Mouse (Mus musculus) bone marrow, adult 2 months (tissue): Measurements from ENCODE around the gene Sh2b3. TPM values are rescaled to one million over a fixed set of nuclear protein-coding genes. Genes with fewer than 3 reads are reported as not detected.

Source experiments
- H3K27ac ChIP-seq: fragments of 200-500 bp; 2 replicates; pipeline ENCODE4 v1.5.1; 2012; ENCODE audit warnings: low read depth, mild to moderate bottlenecking, control low read depth, inconsistent platforms, low read length; ENCODE audit not compliant: control insufficient read depth, poor library complexity, insufficient read depth
- H3K4me1 ChIP-seq: fragments of 200-500 bp; 2 replicates; pipeline ENCODE4 v1.6.1; 2011; ENCODE audit warnings: low read length; ENCODE audit not compliant: control insufficient read depth, insufficient read depth
- H3K4me3 ChIP-seq: fragments of 200-500 bp; replicated peaks from 2 replicates; pipeline ENCODE3; 2011; ENCODE audit warnings: mild to moderate bottlenecking, low read depth, low read length, control low read depth; ENCODE audit not compliant: control insufficient read depth
- CTCF ChIP-seq: fragments of 200-500 bp; IDR thresholded peaks from 2 replicates; pipeline ENCODE4 v1.5.1; 2011; ENCODE audit warnings: low read length, control low read depth; ENCODE audit not compliant: control insufficient read depth, insufficient read depth
- POLR2A ChIP-seq: fragments of 200-500 bp; IDR thresholded peaks from 2 replicates; pipeline ENCODE4 v1.6.1; 2011; ENCODE audit warnings: low read depth, mild to moderate bottlenecking, control low read depth, low read length, borderline replicate concordance; ENCODE audit not compliant: control insufficient read depth
- WGBS: fragments of 180-500 bp; shearing (Covaris S2); methylation state at CpG from one replicate; pipeline ENCODE4 v1.1.7; 2018; 5-methylcytosine and 5-hydroxymethylcytosine counted together
- polyA plus RNA-seq: library from polyadenylated mRNA; stranded (reverse); fragments of >200 nt; gene quantifications from 2 replicates; pipeline ENCODE4 v1.2.4, GENCODE M21; 2011; ENCODE audit warnings: low replicate concordance; ENCODE audit not compliant: missing spikeins, insufficient read depth, insufficient read length

Gene Sh2b3
- polyA plus RNA-seq, 1 experiment = 36.8 TPM

DNA sequence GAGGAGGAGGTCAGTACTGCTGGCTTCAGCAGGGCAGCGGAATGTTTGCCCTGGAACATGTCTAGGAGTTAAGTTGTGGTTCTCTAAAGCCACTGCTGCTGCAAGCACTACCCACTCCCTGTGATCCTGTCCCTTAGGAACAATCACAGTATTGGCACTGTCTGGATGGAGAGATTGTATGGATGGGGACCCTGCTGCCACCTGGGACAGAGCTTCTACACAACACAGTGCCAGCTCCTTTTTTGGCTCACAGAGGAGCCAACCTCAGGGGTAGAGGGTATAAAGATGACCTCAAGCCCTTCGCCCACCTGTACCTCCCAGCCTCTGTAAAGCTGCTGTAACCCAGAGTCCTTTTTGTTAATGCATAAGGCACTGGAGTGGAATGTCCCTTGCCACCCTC, 20.8 kb downstream of the Sh2b3 start:
- no peak overlapping the region for H3K4me3 ChIP-seq
- H3K27ac ChIP-seq = no peak overlapping the region
- TF ChIP-seq CTCF (no peak), POLR2A (no peak)
- peaks cover 2% of the 10 kb centered on the region; the same call in 1 of the 2 replicates for H3K4me1 ChIP-seq
- WGBS = 92% methylated on average over 2 of the region's 2 CpGs

DNA sequence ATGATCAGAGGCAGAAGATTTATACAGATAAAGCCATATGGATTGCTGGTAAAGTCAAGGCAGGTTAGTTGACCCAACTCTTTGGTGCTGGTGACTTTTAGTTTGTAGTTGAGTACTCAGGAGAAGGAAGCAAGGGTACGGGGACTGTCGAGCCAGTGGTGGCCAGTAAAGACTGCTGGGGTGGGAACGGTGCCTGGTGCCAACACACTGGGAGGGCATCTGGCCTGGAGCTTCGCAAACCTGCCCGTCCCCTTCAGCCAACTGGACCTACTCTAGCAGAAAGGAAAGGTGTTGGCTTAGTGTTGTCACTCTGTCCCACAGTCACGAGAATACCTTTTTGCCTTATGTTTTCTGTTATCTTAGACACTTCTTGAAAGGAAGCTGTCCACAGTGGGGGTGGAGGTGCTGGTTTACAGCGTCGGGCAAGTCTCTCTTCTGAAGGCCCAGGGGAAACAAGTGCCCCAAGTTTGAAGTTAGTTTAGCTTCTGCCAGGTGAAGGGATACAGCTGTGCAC, 21.5 kb downstream of the Sh2b3 start:
- Histone ChIP-seq H3K27ac (no peak overlapping the region), H3K4me1 (peaks cover 4% of the 10 kb centered on the region), H3K4me3 (no peak overlapping the region)
- TF ChIP-seq POLR2A = no peak
- TF ChIP-seq CTCF = no peak
- 85% methylated on average over 8 of the region's 8 CpGs for WGBS

DNA sequence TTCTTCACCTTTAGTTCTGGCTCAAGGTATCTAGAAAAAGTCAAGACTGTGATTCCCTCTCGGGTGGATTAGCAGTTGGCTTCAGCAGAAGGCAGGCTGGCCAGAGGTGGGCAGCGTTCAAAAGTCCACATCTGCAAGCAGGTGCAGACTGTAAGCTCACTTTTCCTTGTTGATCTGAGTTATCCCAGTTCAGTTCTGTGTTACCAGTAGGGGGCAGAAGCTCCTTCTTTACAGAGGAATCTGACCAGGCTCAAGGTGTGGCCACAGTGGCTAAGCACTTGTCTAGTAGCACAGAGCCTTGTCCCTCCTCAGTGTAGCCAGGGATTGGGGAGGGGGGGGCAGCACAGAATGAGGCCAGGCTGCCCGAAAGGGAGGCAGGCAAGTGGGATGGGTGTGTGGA, 22.4 kb downstream of the Sh2b3 start:
- TF ChIP-seq CTCF (peak; percentile 63), POLR2A (no peak)
- Histone ChIP-seq H3K4me1 (peaks cover 2% of the 10 kb centered on the region), H3K4me3 (no peak overlapping the region), H3K27ac (no peak overlapping the region)
- 67% methylated on average over 3 of the region's 3 CpGs for WGBS

DNA sequence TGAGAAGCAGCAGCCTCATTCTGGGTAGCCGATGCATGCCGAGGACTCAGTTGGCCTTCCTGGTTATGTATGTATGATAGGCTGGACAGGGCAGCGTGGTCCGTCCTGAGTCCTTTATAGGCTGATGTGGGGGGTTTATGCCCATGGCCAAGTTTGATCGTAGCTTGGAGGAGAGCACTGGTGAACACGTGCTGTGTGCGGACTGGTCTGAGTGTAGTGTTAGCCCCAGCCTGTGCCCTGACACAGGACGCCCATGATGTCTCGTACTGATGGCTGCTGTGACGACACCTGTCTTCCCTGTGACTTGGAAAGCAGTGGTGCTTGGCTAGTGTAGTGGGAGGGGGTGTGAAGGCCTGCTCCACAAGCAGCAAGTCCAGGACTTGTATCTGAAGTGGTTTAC, 23.7 kb downstream of the Sh2b3 start:
- peaks cover 4% of the 10 kb centered on the region for H3K4me1 ChIP-seq
- WGBS = 94% methylated on average over 10 of the region's 10 CpGs
- TF ChIP-seq CTCF (no peak), POLR2A (no peak)
- no peak overlapping the region for H3K4me3 ChIP-seq
- H3K27ac ChIP-seq = no peak overlapping the region

DNA sequence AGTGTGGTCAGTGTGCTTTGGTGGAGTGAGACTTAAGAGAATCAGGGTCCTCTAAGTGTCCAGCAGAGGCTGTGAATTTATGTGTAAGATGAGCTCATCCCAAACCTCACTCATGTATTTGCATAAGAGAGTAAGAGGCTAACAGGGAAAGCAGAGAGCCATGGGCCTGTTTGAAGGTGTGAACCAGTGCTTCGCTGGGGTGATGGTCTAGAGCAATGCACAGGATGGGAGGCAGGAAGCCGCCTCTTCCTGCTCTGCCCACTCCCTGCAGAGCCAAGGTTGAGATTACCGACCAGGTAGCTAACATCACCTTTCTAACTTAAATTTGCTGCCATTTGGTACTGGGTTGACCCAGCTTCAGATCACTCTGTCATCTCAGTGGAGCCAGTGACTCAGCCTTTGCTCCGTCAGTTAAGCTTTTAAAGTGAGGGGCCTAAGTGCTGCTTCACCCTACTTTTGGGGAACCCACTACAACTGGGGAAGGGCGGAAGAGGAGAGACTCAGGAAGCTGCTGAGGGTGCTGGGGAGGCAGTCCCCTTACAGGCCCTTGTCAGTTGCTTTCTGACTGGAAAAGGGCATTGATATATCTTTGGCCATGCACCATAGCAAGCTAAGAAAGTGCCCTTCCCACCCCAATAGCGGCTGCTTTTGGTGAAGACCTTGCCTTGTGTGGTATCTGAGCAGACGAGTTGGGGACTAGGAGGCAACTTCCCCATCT, 24.8 kb downstream of the Sh2b3 start:
- 39% methylated on average over 7 of the region's 7 CpGs for WGBS
- no peak overlapping the region for H3K4me3 ChIP-seq
- TF ChIP-seq POLR2A (no peak), CTCF (no peak)
- H3K27ac ChIP-seq = no peak overlapping the region
- peaks cover 4% of the 10 kb centered on the region for H3K4me1 ChIP-seq

DNA sequence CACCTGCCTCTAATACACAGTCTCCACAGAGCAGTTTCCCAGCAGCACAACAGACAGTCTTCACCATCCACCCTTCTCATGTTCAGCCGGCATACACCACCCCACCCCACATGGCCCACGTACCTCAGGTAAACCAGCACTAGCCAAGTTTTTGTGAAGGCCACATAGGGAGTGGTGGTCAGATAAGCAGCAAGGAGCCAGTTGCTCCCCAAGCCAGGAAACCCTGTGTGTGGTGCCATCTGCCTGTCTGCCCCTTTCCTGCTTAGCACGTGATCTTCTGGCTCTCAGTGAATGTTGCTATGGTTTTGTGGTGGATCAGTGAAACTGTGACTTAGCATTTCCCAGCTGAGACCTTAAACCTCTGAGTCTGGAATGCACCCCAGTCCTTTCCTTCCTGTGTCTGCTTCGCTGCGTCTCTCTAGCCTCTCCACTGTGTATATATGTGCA, 25.9 kb downstream of the Sh2b3 start:
- no peak for TF ChIP-seq CTCF
- Histone ChIP-seq H3K4me1 (peaks cover 4% of the 10 kb centered on the region), H3K27ac (peak overlapping the region; percentile 6; the same call in 1 of the 2 replicates), H3K4me3 (no peak overlapping the region)
- 13% methylated on average over 5 of the region's 5 CpGs for WGBS

DNA sequence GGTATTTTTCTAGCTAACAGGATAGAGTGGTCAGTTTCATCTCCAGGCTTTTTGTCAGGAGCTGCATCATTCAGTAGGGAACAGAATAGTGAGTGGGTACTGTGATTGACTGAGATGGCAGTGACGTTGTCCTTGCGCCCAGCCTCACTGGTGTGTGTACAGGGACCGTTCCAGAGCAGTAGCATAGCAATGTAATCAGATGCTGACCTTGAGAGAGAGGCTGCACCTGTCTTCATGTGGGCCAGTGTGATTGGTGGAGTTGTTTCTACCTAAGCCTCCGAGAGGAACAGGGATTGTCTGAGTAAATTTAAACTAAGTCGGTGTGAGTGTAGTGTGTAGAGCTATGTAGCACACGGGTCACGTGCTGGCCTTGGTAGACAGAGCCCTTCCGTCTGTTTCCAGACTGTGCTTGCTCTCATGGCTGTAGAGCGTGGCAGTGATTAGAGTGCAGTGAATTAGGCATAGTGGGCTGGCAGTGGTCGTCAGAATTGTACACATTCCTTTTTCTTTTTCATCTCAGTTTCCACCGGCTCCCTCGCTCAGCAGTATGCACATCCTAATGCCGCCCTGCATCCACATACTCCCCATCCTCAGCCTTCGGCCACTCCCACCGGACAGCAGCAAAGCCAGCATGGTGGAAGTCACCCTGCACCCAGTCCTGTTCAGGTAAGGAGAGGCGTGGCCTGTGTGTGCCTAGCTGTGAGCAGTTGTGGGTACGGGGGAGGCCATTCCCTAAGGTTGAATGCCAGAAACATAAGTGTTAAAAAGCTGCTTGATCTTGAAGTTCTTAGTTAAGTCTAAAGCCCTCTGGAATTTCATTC, 26.9 kb downstream of the Sh2b3 start:
- peaks cover 4% of the 10 kb centered on the region for H3K4me1 ChIP-seq
- no peak overlapping the region for H3K4me3 ChIP-seq
- WGBS = 91% methylated on average over 17 of the region's 17 CpGs
- H3K27ac ChIP-seq = no peak overlapping the region
- no peak for TF ChIP-seq CTCF
- no peak for TF ChIP-seq POLR2A

DNA sequence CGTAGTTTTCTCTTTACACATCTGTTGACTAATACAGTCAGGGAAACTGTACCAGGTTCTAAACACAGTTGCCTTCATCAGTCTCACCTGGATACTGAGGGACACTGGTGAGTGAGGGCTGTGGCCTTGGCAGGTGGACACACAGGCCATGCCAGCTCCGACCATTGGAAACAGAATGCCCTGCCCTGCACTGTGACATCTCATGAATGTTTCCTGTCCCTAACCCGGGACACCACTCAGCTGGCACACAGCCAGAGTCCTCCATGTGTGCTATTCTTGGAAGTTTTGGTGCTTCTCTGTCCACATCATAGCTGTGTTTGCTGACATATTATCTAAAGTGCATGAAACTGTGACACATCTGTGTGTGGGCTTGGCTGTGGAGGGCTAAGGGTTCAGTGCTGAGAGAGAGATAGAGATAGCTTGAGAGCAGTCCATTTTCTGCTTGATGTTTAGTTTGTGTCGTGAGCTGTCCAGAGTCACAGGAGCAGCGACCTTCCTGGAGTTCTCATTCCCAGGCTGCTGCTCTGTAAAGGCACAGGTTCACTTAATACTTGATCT, 27.7 kb downstream of the Sh2b3 start:
- Histone ChIP-seq H3K4me3 (no peak overlapping the region), H3K27ac (no peak overlapping the region), H3K4me1 (peaks cover 4% of the 10 kb centered on the region)
- 60% methylated on average over 5 of the region's 5 CpGs for WGBS
- TF ChIP-seq POLR2A (no peak), CTCF (no peak)
